Mouse (Mus musculus): ENCODE measurements around the gene Fzd4. TPM values are rescaled to one million over a fixed set of nuclear protein-coding genes. Genes with fewer than 3 reads are reported as not detected.

The Fzd4 gene
- total and polyA plus RNA-seq, 2 experiments from 2014 or later = 9.6 to 16.0 TPM

- ATAC-seq (ENCODE audit: insufficient read depth, low read depth) = no peak
- Histone ChIP-seq H3K4me2 (ENCODE audit: low read depth, low read length) (no peak overlapping the region), H3K27me3 (ENCODE audit: control insufficient read depth, insufficient read depth, low read length) (no peaks in the 10 kb centered on the region), H3K9ac (replicated peaks; ENCODE audit: low read depth, low read length) (no peak overlapping the region), H3K4me1 (ENCODE audit: control insufficient read depth, insufficient read depth) (0 out of 2 replicates have a peak, but pooled peaks cover 9% of the 10 kb centered on the region), H3K27ac (ENCODE audit: low read depth) (peak overlapping the region; percentile 69), H3K36me3 (replicated peaks; ENCODE audit: control insufficient read depth, insufficient read depth, low read length) (peaks cover 1% of the 10 kb centered on the region), H3K4me3 (ENCODE audit: low read depth, low read length) (no peak overlapping the region), H3K9me3 (replicated peaks; ENCODE audit: control insufficient read depth, low read length) (no peaks in the 10 kb centered on the region)
- no peak for DNase-seq (ENCODE audit: low spot score)
- WGBS = 76% methylated on average over 2 of the region's 2 CpGs
- TF ChIP-seq CTCF (IDR thresholded peaks at IDR 0.05; ENCODE audit: low read depth) (no peak), EP300 (IDR thresholded peaks at IDR 0.05; ENCODE audit: low read depth) (no peak)
Observed at GRCm38 (mm10) chr7:89417707-89418106, 13.6 kb downstream of the Fzd4 start.

GRCm38 (mm10) chr7:89418127-89418653 lies 14.0 kb downstream of the Fzd4 start:
- peak overlapping the region; percentile 50 for H3K4me2 ChIP-seq (ENCODE audit: low read depth, low read length)
- no peak overlapping the region for H3K9ac ChIP-seq (replicated peaks; ENCODE audit: low read depth, low read length)
- H3K9me3 ChIP-seq (replicated peaks; ENCODE audit: control insufficient read depth, low read length) = no peaks in the 10 kb centered on the region
- no peak overlapping the region for H3K4me3 ChIP-seq (ENCODE audit: low read depth, low read length)
- 51% methylated on average over 8 of the region's 8 CpGs for WGBS
- H3K27ac ChIP-seq (ENCODE audit: low read depth) = peak overlapping the region; percentile 69
- H3K4me1 ChIP-seq (ENCODE audit: control insufficient read depth, insufficient read depth) = 0 out of 2 replicates have a peak, but pooled peaks cover 9% of the 10 kb centered on the region
- H3K27me3 ChIP-seq (ENCODE audit: control insufficient read depth, insufficient read depth, low read length) = no peaks in the 10 kb centered on the region
- DNase-seq (ENCODE audit: low spot score) = no peak
- 0 out of 2 replicates have a peak, but pooled peaks have one; percentile 47 for ATAC-seq (ENCODE audit: insufficient read depth, low read depth)
- no peak for TF ChIP-seq CTCF (IDR thresholded peaks at IDR 0.05; ENCODE audit: low read depth)
- TF ChIP-seq EP300 (IDR thresholded peaks at IDR 0.05; ENCODE audit: low read depth) = no peak
- H3K36me3 ChIP-seq (replicated peaks; ENCODE audit: control insufficient read depth, insufficient read depth, low read length) = no peaks in the 10 kb centered on the region

DNA sequence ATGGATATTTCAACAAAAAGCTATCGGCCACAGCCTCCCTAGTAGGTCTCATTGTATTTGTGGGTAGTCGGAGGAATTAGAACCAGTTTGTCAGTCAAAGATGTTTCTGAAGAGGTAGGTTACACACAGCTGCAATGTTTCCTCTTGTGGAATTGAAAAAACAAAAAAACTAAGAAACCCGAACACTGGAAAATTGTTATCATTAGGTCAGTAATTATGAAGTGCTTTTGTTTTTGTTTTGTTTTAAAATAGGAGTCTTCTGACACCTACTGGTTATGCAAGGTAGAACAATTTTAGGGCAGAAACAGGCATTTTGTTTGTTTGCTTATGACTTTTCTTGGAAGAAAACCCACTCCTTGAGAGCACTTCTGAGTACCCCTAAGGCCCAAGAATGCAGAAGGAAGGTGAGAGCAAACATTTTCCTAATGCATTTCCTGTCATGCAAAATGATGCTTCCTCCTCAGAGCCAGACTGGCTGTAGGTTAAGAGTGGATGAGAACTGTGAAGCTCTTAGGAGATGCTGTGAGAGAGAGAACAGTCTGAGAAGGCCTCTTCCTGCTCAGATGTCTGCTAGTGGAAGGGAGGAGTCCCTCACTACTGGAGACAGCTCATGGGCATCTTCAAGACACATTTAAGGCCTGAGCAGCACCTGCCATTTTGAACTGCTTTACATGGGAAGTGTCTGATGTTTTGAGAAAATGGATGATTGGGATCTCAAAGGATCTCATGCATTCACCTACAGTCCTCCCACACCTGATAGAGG lies 14.9 kb downstream of the Fzd4 start:
- Histone ChIP-seq H3K4me2 (ENCODE audit: low read depth, low read length) (peak overlapping the region; percentile 50), H3K27ac (ENCODE audit: low read depth) (peak overlapping the region; percentile 69), H3K4me1 (ENCODE audit: control insufficient read depth, insufficient read depth) (0 out of 2 replicates have a peak, but pooled peaks cover 9% of the 10 kb centered on the region), H3K4me3 (ENCODE audit: low read depth, low read length) (peak overlapping the region; percentile 22), H3K9me3 (replicated peaks; ENCODE audit: control insufficient read depth, low read length) (no peaks in the 10 kb centered on the region), H3K27me3 (ENCODE audit: control insufficient read depth, insufficient read depth, low read length) (no peaks in the 10 kb centered on the region), H3K36me3 (replicated peaks; ENCODE audit: control insufficient read depth, insufficient read depth, low read length) (no peaks in the 10 kb centered on the region), H3K9ac (replicated peaks; ENCODE audit: low read depth, low read length) (no peak overlapping the region)
- WGBS = 39% methylated on average over 3 of the region's 3 CpGs
- ATAC-seq (ENCODE audit: insufficient read depth, low read depth) = no peak
- TF ChIP-seq EP300 (IDR thresholded peaks at IDR 0.05; ENCODE audit: low read depth) (no peak), CTCF (IDR thresholded peaks at IDR 0.05; ENCODE audit: low read depth) (peak; percentile 58)
- DNase-seq (ENCODE audit: low spot score) = no peak

DNA sequence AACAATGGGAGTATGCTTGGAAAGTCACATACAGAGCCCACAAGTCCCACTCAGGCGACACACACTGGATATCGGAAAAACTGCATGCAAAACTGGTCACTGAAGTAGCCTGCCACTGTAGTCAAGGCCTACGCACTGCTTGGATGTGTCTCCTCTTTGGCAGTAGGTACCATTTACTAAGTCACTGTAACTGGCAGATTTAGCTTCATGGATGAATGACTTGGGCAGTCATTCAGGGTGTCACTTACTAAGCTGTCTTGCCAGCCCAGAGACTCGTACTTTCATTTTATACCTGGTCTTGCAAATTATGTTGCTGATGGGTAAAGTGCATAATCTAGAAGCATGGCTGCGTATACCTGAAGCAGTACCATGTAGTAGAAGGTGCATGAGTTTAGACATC lies 17.1 kb downstream of the Fzd4 start:
- Histone ChIP-seq H3K27ac (ENCODE audit: low read depth) (no peak overlapping the region), H3K4me2 (ENCODE audit: low read depth, low read length) (no peak overlapping the region), H3K36me3 (replicated peaks; ENCODE audit: control insufficient read depth, insufficient read depth, low read length) (no peaks in the 10 kb centered on the region), H3K9ac (replicated peaks; ENCODE audit: low read depth, low read length) (no peak overlapping the region), H3K4me3 (ENCODE audit: low read depth, low read length) (no peak overlapping the region), H3K27me3 (ENCODE audit: control insufficient read depth, insufficient read depth, low read length) (no peaks in the 10 kb centered on the region), H3K4me1 (ENCODE audit: control insufficient read depth, insufficient read depth) (0 out of 2 replicates have a peak, but pooled peaks cover 9% of the 10 kb centered on the region), H3K9me3 (replicated peaks; ENCODE audit: control insufficient read depth, low read length) (no peaks in the 10 kb centered on the region)
- 88% methylated on average over 5 of the region's 5 CpGs for WGBS
- TF ChIP-seq CTCF (IDR thresholded peaks at IDR 0.05; ENCODE audit: low read depth) (no peak), EP300 (IDR thresholded peaks at IDR 0.05; ENCODE audit: low read depth) (no peak)
- no peak for DNase-seq (ENCODE audit: low spot score)
- no peak for ATAC-seq (ENCODE audit: insufficient read depth, low read depth)

DNA sequence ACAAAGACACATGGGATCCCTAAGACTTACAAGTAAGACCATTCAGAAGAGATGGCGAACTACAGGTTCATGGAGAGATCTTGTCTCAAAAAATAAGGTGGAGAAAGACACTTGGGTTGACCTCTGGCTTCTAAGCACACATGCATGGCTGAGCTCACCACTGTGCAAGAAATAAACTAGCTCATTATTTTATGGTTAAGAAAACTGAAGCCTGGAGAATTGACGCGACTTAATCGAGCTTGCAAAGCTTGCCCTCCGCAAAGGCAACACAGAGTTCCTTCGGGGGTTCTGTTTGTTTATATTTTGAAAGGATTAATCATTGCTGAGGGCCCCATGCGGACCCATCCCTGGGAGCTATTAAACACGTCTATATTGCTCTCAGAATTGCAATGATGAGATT lies 18.5 kb downstream of the Fzd4 start:
- Histone ChIP-seq H3K4me1 (ENCODE audit: control insufficient read depth, insufficient read depth) (0 out of 2 replicates have a peak, but pooled peaks cover 8% of the 10 kb centered on the region), H3K4me3 (ENCODE audit: low read depth, low read length) (no peak overlapping the region), H3K9ac (replicated peaks; ENCODE audit: low read depth, low read length) (no peak overlapping the region), H3K36me3 (replicated peaks; ENCODE audit: control insufficient read depth, insufficient read depth, low read length) (no peaks in the 10 kb centered on the region), H3K4me2 (ENCODE audit: low read depth, low read length) (no peak overlapping the region), H3K9me3 (replicated peaks; ENCODE audit: control insufficient read depth, low read length) (no peaks in the 10 kb centered on the region), H3K27ac (ENCODE audit: low read depth) (no peak overlapping the region), H3K27me3 (ENCODE audit: control insufficient read depth, insufficient read depth, low read length) (no peaks in the 10 kb centered on the region)
- ATAC-seq (ENCODE audit: insufficient read depth, low read depth) = no peak
- no peak for TF ChIP-seq CTCF (IDR thresholded peaks at IDR 0.05; ENCODE audit: low read depth)
- no peak for TF ChIP-seq EP300 (IDR thresholded peaks at IDR 0.05; ENCODE audit: low read depth)
- WGBS = 57% methylated on average over 8 of the region's 8 CpGs
- DNase-seq (ENCODE audit: low spot score) = no peak
